Mouse (Mus musculus): ENCODE measurements around the gene Abcc4. TPM values are rescaled to one million over a fixed set of nuclear protein-coding genes. Genes with fewer than 3 reads are reported as not detected.
A peak's percentile ranks its signal among the peaks of the same experiment; 100 is the strongest.

The Abcc4 gene
- polyA plus RNA-seq, 1 experiment from 2014 or later = 1.2 TPM

DNA sequence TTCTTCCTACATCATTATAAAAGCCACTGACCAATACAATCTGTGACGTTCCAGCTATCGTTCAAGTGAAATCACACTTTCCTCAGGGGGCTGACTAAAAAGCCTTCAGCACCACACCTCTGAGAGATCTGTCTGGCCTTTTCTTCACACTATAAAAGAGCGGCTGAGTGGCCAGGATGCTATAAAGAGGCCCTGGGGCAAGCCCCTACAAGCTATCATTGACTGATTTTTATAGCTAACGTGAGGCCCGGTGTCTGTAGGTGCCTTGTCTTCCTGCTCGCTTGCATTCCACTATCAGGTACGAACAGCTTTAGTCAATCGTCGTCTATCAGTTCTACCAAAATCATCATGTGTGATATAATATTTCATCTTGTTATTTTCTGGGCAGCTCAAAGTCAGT lies 92.3 kb downstream of the Abcc4 start:
- Histone ChIP-seq H3K9ac (replicated peaks) (no peak overlapping the region), H3K27ac (replicated peaks) (no peak overlapping the region), H3K4me3 (no peak overlapping the region), H3K4me2 (replicated peaks) (no peak overlapping the region), H3K36me3 (no peaks in the 10 kb centered on the region), H3K27me3 (no peaks in the 10 kb centered on the region), H3K9me3 (no peaks in the 10 kb centered on the region), H3K4me1 (peaks cover 4% of the 10 kb centered on the region)
- no peak for ATAC-seq (replicated peaks)
- 68% methylated on average over 9 of the region's 9 CpGs for WGBS

- Histone ChIP-seq H3K4me3 (no peak overlapping the region), H3K9ac (replicated peaks) (no peak overlapping the region), H3K27me3 (no peaks in the 10 kb centered on the region), H3K9me3 (no peaks in the 10 kb centered on the region), H3K4me1 (peaks cover 13% of the 10 kb centered on the region), H3K4me2 (replicated peaks) (no peak overlapping the region), H3K36me3 (no peaks in the 10 kb centered on the region), H3K27ac (replicated peaks) (no peak overlapping the region)
- 81% methylated on average over 17 of the region's 17 CpGs for WGBS
- ATAC-seq (replicated peaks) = no peak
Measured at GRCm38 (mm10) chr14:118611714-118612113, 94.3 kb downstream of the Abcc4 start.

- peaks cover 13% of the 10 kb centered on the region for H3K4me1 ChIP-seq
- no peaks in the 10 kb centered on the region for H3K27me3 ChIP-seq
- no peak for ATAC-seq (replicated peaks)
- no peak overlapping the region for H3K9ac ChIP-seq (replicated peaks)
- no peak overlapping the region for H3K4me2 ChIP-seq (replicated peaks)
- no peak overlapping the region for H3K4me3 ChIP-seq
- no peaks in the 10 kb centered on the region for H3K36me3 ChIP-seq
- WGBS = 96% methylated on average over 11 of the region's 11 CpGs
- no peaks in the 10 kb centered on the region for H3K9me3 ChIP-seq
- H3K27ac ChIP-seq (replicated peaks) = no peak overlapping the region
Measured at GRCm38 (mm10) chr14:118610786-118611185, 95.2 kb downstream of the Abcc4 start.

GRCm38 (mm10) chr14:118608816-118609465 lies 97.1 kb downstream of the Abcc4 start:
- Histone ChIP-seq H3K27me3 (no peaks in the 10 kb centered on the region), H3K27ac (replicated peaks) (no peak overlapping the region), H3K9me3 (no peaks in the 10 kb centered on the region), H3K9ac (replicated peaks) (no peak overlapping the region), H3K4me3 (no peak overlapping the region), H3K4me2 (replicated peaks) (no peak overlapping the region), H3K36me3 (no peaks in the 10 kb centered on the region), H3K4me1 (peaks cover 13% of the 10 kb centered on the region)
- peak; percentile 77 for ATAC-seq (replicated peaks)
- WGBS = 26% methylated on average over 16 of the region's 16 CpGs

DNA sequence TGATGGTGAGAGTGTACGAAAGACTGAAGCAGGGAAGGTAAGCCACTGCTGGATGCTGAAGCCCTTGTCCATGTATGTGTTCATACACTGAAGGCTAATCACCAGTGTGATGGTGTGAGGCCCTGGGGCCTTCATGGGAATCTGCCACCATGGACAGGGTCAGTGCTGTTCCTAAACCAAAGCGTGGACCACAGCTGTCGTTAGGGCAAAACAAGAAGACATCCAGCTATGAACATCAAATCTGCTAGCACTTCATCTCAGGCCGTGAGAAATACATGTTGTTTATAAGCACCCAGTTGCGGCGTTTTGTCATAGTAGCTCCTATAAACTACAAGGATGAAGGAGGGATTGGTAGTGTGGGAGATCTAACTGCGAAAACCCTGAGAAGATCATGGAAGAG lies 97.7 kb downstream of the Abcc4 start:
- 87% methylated on average over 7 of the region's 7 CpGs for WGBS
- H3K27me3 ChIP-seq = no peaks in the 10 kb centered on the region
- H3K4me1 ChIP-seq = peaks cover 13% of the 10 kb centered on the region
- ATAC-seq (replicated peaks) = no peak
- no peak overlapping the region for H3K9ac ChIP-seq (replicated peaks)
- no peak overlapping the region for H3K4me3 ChIP-seq
- no peaks in the 10 kb centered on the region for H3K9me3 ChIP-seq
- H3K4me2 ChIP-seq (replicated peaks) = no peak overlapping the region
- H3K36me3 ChIP-seq = no peaks in the 10 kb centered on the region
- H3K27ac ChIP-seq (replicated peaks) = no peak overlapping the region

DNA sequence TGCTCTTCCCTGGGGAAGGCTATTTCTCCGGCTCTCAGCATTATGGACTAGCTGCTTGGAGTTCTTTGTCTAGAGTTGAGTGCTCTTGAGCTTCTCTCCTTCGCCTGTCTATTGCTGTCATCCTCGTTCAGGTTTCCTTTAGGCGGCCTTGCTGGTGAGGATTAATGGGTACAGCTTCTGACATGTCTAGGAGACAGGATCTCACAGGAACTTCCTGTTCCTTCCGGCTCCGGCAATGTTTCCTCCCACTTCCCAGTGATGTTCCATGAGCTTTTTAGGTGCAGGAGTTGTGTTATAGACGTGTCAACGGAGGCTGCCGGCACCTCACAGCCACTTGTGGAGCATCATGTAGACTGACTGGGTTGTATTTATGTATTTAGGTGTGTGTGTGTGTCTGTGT lies 99.5 kb downstream of the Abcc4 start:
- H3K4me1 ChIP-seq = peaks cover 13% of the 10 kb centered on the region
- H3K9ac ChIP-seq (replicated peaks) = no peak overlapping the region
- no peaks in the 10 kb centered on the region for H3K36me3 ChIP-seq
- no peak for ATAC-seq (replicated peaks)
- H3K27me3 ChIP-seq = no peaks in the 10 kb centered on the region
- WGBS = 89% methylated on average over 9 of the region's 9 CpGs
- no peaks in the 10 kb centered on the region for H3K9me3 ChIP-seq
- H3K4me2 ChIP-seq (replicated peaks) = no peak overlapping the region
- H3K4me3 ChIP-seq = no peak overlapping the region
- no peak overlapping the region for H3K27ac ChIP-seq (replicated peaks)

DNA sequence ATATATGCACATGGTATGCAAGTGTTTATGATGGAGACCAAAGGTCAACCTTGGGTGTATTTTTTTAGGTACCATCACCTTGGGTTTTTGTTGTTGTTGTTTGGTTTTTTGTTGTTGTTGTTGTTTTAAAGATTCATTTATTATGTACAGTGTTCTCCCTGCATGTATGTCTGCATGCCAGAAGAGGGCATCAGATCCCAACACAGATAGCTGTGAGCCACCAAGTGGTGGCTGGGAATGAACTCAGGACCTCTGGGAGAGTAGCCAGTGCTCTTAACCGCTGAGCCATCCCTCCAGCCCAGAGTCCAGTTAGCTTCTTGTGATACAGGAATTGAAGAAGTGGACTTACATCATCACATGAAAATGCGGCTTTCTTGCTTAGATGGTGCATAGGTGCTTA lies 101.1 kb downstream of the Abcc4 start:
- no peaks in the 10 kb centered on the region for H3K9me3 ChIP-seq
- H3K4me3 ChIP-seq = no peak overlapping the region
- H3K27me3 ChIP-seq = no peaks in the 10 kb centered on the region
- no peak overlapping the region for H3K4me2 ChIP-seq (replicated peaks)
- H3K27ac ChIP-seq (replicated peaks) = no peak overlapping the region
- H3K4me1 ChIP-seq = peaks cover 13% of the 10 kb centered on the region
- no peak overlapping the region for H3K9ac ChIP-seq (replicated peaks)
- ATAC-seq (replicated peaks) = no peak
- WGBS = 92% methylated on average over 2 of the region's 2 CpGs
- no peaks in the 10 kb centered on the region for H3K36me3 ChIP-seq

GRCm38 (mm10) chr14:118602031-118602430 lies 104.0 kb downstream of the Abcc4 start:
- WGBS = 87% methylated on average over 8 of the region's 8 CpGs
- no peaks in the 10 kb centered on the region for H3K36me3 ChIP-seq
- H3K9ac ChIP-seq (replicated peaks) = no peak overlapping the region
- no peak for ATAC-seq (replicated peaks)
- no peak overlapping the region for H3K27ac ChIP-seq (replicated peaks)
- H3K9me3 ChIP-seq = no peaks in the 10 kb centered on the region
- no peaks in the 10 kb centered on the region for H3K4me1 ChIP-seq
- no peak overlapping the region for H3K4me3 ChIP-seq
- H3K4me2 ChIP-seq (replicated peaks) = no peak overlapping the region
- H3K27me3 ChIP-seq = no peaks in the 10 kb centered on the region

GRCm38 (mm10) chr14:118600746-118601145 lies 105.3 kb downstream of the Abcc4 start:
- H3K27ac ChIP-seq (replicated peaks) = no peak overlapping the region
- no peak for ATAC-seq (replicated peaks)
- no peaks in the 10 kb centered on the region for H3K36me3 ChIP-seq
- H3K4me3 ChIP-seq = no peak overlapping the region
- H3K9ac ChIP-seq (replicated peaks) = no peak overlapping the region
- no peaks in the 10 kb centered on the region for H3K9me3 ChIP-seq
- H3K27me3 ChIP-seq = no peaks in the 10 kb centered on the region
- no peak overlapping the region for H3K4me2 ChIP-seq (replicated peaks)
- H3K4me1 ChIP-seq = 0 out of 2 replicates have a peak, but pooled peaks cover 3% of the 10 kb centered on the region
- 40% methylated on average over 6 of the region's 6 CpGs for WGBS

- H3K27me3 ChIP-seq = no peaks in the 10 kb centered on the region
- H3K4me1 ChIP-seq = 0 out of 2 replicates have a peak, but pooled peaks cover 3% of the 10 kb centered on the region
- H3K27ac ChIP-seq (replicated peaks) = no peak overlapping the region
- H3K9me3 ChIP-seq = no peaks in the 10 kb centered on the region
- no peak overlapping the region for H3K4me2 ChIP-seq (replicated peaks)
- H3K36me3 ChIP-seq = no peaks in the 10 kb centered on the region
- H3K4me3 ChIP-seq = no peak overlapping the region
- no peak for ATAC-seq (replicated peaks)
- WGBS = 94% methylated on average over 3 of the region's 3 CpGs
- H3K9ac ChIP-seq (replicated peaks) = no peak overlapping the region
Measured at GRCm38 (mm10) chr14:118598757-118599156, 107.3 kb downstream of the Abcc4 start.

DNA sequence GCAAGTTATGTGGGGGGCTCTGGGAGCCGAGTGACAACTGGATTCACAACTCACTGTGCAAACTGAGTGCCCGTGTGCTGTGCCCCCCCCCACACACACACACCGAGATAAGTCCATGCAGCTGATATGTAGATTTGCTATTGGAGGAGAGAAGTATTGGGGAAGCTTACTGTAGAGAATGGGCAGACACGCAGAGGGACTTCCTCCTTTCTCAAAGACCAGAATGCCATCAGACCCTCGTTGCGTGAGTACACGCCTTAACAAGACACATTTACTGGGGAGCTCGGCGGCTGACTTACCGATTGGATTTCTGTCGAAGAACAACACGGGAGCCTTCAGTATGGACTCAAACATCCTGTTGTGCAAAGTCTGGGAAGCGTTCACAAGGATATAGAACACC lies 111.6 kb downstream of the Abcc4 start:
- H3K4me2 ChIP-seq (replicated peaks) = no peak overlapping the region
- H3K27me3 ChIP-seq = peaks cover 4% of the 10 kb centered on the region; the same call in 1 of the 2 replicates
- no peak overlapping the region for H3K9ac ChIP-seq (replicated peaks)
- no peak overlapping the region for H3K4me3 ChIP-seq
- no peak for ATAC-seq (replicated peaks)
- H3K36me3 ChIP-seq = no peaks in the 10 kb centered on the region
- WGBS = 90% methylated on average over 13 of the region's 13 CpGs
- H3K4me1 ChIP-seq = peaks cover 11% of the 10 kb centered on the region
- no peak overlapping the region for H3K27ac ChIP-seq (replicated peaks)
- no peaks in the 10 kb centered on the region for H3K9me3 ChIP-seq

- H3K27ac ChIP-seq (replicated peaks) = no peak overlapping the region
- no peaks in the 10 kb centered on the region for H3K9me3 ChIP-seq
- peak; percentile 87 for ATAC-seq (replicated peaks)
- no peaks in the 10 kb centered on the region for H3K36me3 ChIP-seq
- H3K9ac ChIP-seq (replicated peaks) = no peak overlapping the region
- WGBS = 48% methylated on average over 20 of the region's 20 CpGs
- no peak overlapping the region for H3K4me2 ChIP-seq (replicated peaks)
- H3K4me3 ChIP-seq = no peak overlapping the region
- H3K4me1 ChIP-seq = peaks cover 14% of the 10 kb centered on the region
- peaks cover 4% of the 10 kb centered on the region; the same call in 1 of the 2 replicates for H3K27me3 ChIP-seq
Measured at GRCm38 (mm10) chr14:118591477-118592403, 114.3 kb downstream of the Abcc4 start.

Measured in forebrain, embryonic 15.5 days (tissue).